Mouse (Mus musculus) liver, embryonic 11.5 days (tissue): ENCODE measurements around the gene Mdp1. TPM values are rescaled to one million over a fixed set of nuclear protein-coding genes. Genes with fewer than 3 reads are reported as not detected.
A peak's percentile ranks its signal among the peaks of the same experiment; 100 is the strongest.

Source experiments
- ATAC-seq: fragments of 200-750 bp; cut with Nextera tagmentation; replicated peaks from 2 replicates; pipeline ENCODE4 v1.8.0; 2017; ENCODE audit warnings: moderate number of reproducible peaks, mild to moderate bottlenecking, moderate TSS enrichment, moderate library complexity; ENCODE audit not compliant: low FRiP score
- DNase-seq: peaks from one replicate; pipeline ENCODE4 v3.0.0-alpha.2; 2017; ENCODE audit warnings: low spot score
- H3K27ac ChIP-seq: fragments of 300-500 bp; sonication (generic); 2 replicates; pipeline ENCODE4 v1.5.1; 2014; ENCODE audit warnings: mild to moderate bottlenecking, low read depth, low read length, control low read depth
- H3K27me3 ChIP-seq: fragments of 300-500 bp; sonication (generic); replicated peaks from 2 replicates; pipeline ENCODE4 v1.6.1; 2014; ENCODE audit warnings: low read length, mixed read lengths; ENCODE audit not compliant: control insufficient read depth, insufficient read depth
- H3K36me3 ChIP-seq: fragments of 300-500 bp; sonication (generic); 2 replicates; pipeline ENCODE4 v1.6.1; 2014; ENCODE audit warnings: mild to moderate bottlenecking, low read length, moderate library complexity, mixed read lengths; ENCODE audit not compliant: control insufficient read depth, insufficient read depth
- H3K4me1 ChIP-seq: fragments of 300-500 bp; sonication (generic); replicated peaks from 2 replicates; pipeline ENCODE4 v1.6.1; 2014; ENCODE audit warnings: low read length, mixed read lengths; ENCODE audit not compliant: control insufficient read depth, insufficient read depth
- H3K4me2 ChIP-seq: fragments of 300-500 bp; sonication (generic); 2 replicates; pipeline ENCODE4 v1.6.1; 2014; ENCODE audit warnings: mild to moderate bottlenecking, control low read depth, moderate library complexity
- H3K4me3 ChIP-seq: fragments of 300-500 bp; sonication (generic); 2 replicates; pipeline ENCODE4 v1.5.1; 2014; ENCODE audit warnings: low read depth, low read length, control low read depth
- H3K9ac ChIP-seq: fragments of 300-500 bp; sonication (generic); 2 replicates; pipeline ENCODE4 v1.6.1; 2014; ENCODE audit warnings: low read depth, low read length, control low read depth
- H3K9me3 ChIP-seq: fragments of 300-500 bp; sonication (generic); 2 replicates; pipeline ENCODE4 v1.6.1; 2016; ENCODE audit warnings: low read length, inconsistent platforms, mixed read lengths; ENCODE audit not compliant: control insufficient read depth
- WGBS: fragments of 180-500 bp; shearing (Covaris S2); extraction: QIAGEN DNeasy Blood & Tissue Kit; methylation state at CpG from one replicate; pipeline ENCODE4 v1.1.7; 2014; 5-methylcytosine and 5-hydroxymethylcytosine counted together
- polyA plus RNA-seq: library from polyadenylated mRNA; unstranded; fragments of >200 nt; fragmentation: Nextera tagmentation; extraction: Ambion mirVana; gene quantifications from 2 replicates; pipeline ENCODE4 v1.2.1, GENCODE M21; 2014

Mdp1 gene
- polyA plus RNA-seq, 1 experiment from 2014 or later, result 43.8 TPM

- Histone ChIP-seq H3K36me3 (peaks cover 25% of the 10 kb centered on the region), H3K9ac (peak within 1 kb of the TSS; percentile 83), H3K27ac (peak within 1 kb of the TSS; percentile 88), H3K27me3 (no peaks in the 10 kb centered on the region), H3K4me2 (peak within 1 kb of the TSS; percentile 86), H3K9me3 (no peaks in the 10 kb centered on the region), H3K4me3 (peak within 1 kb of the TSS; percentile 76), H3K4me1 (no peaks in the 10 kb centered on the region; the same call in 1 of the 2 replicates)
- ATAC-seq, result peak; percentile 94
- WGBS, result under 1% methylated on average over 66 of the region's 66 CpGs
- peak; percentile 95 for DNase-seq
Measured at GRCm38 (mm10) chr14:55681160-55682117, 21.1 kb upstream of the Mdp1 start, which contains the start of gene Tinf2. Gene Tinf2, minus strand, starts transcription at chr14:55681820.

GRCm38 (mm10) chr14:55677615-55678014 is 17.3 kb upstream of the Mdp1 start:
- no peaks in the 10 kb centered on the region for H3K9me3 ChIP-seq
- WGBS, result 80% methylated on average over 4 of the region's 4 CpGs
- H3K4me3 ChIP-seq, result no peak overlapping the region
- ATAC-seq (no peak), DNase-seq (no peak)
- no peaks in the 10 kb centered on the region for H3K27me3 ChIP-seq
- no peak overlapping the region for H3K9ac ChIP-seq
- peaks cover 32% of the 10 kb centered on the region for H3K36me3 ChIP-seq
- no peaks in the 10 kb centered on the region; the same call in 1 of the 2 replicates for H3K4me1 ChIP-seq
- no peak overlapping the region for H3K27ac ChIP-seq
- no peak overlapping the region for H3K4me2 ChIP-seq

GRCm38 (mm10) chr14:55672741-55673060 is 12.4 kb upstream of the Mdp1 start:
- Histone ChIP-seq H3K4me2 (peak overlapping the region; percentile 93), H3K9ac (peak overlapping the region; percentile 47), H3K9me3 (no peaks in the 10 kb centered on the region), H3K4me1 (peaks cover 9% of the 10 kb centered on the region), H3K27ac (peak overlapping the region; percentile 86), H3K27me3 (no peaks in the 10 kb centered on the region), H3K36me3 (peaks cover 15% of the 10 kb centered on the region), H3K4me3 (peak overlapping the region; percentile 71)
- ATAC-seq (no peak), DNase-seq (no peak)
- WGBS, result 67% methylated on average over 7 of the region's 7 CpGs

- peak; percentile 98 for ATAC-seq
- under 1% methylated on average over 38 of the region's 38 CpGs for WGBS
Measured at GRCm38 (mm10) chr14:55671833-55672740, 11.8 kb upstream of the Mdp1 start, which contains the start of the genes Gmpr2 and Nedd8. Gene Gmpr2, plus strand, starts transcription at chr14:55671941. Gene Nedd8, minus strand, starts transcription at chr14:55672124.

GRCm38 (mm10) chr14:55671486-55671832 is 11.2 kb upstream of the Mdp1 start:
- H3K27ac ChIP-seq, result peak overlapping the region; percentile 86
- no peaks in the 10 kb centered on the region for H3K9me3 ChIP-seq
- peak overlapping the region; percentile 93 for H3K4me2 ChIP-seq
- no peak for DNase-seq
- under 1% methylated on average over 12 of the region's 12 CpGs for WGBS
- peak; percentile 42 for ATAC-seq
- peak overlapping the region; percentile 82 for H3K9ac ChIP-seq
- H3K27me3 ChIP-seq, result no peaks in the 10 kb centered on the region
- peaks cover 9% of the 10 kb centered on the region; the same call in 1 of the 2 replicates for H3K36me3 ChIP-seq
- H3K4me3 ChIP-seq, result peak overlapping the region; percentile 71
- H3K4me1 ChIP-seq, result peaks cover 9% of the 10 kb centered on the region

More at GRCm38 (mm10) chr14:55671833-55672740, 11.8 kb upstream of the Mdp1 start, which contains the start of the genes Gmpr2 and Nedd8:
- peak; percentile 92 for DNase-seq
- H3K9ac ChIP-seq, result peak within 1 kb of the TSS; percentile 82
- peak within 1 kb of the TSS; percentile 86 for H3K27ac ChIP-seq
- no peaks in the 10 kb centered on the region for H3K27me3 ChIP-seq
- H3K4me1 ChIP-seq, result peaks cover 9% of the 10 kb centered on the region
- peaks cover 11% of the 10 kb centered on the region for H3K36me3 ChIP-seq
- H3K4me3 ChIP-seq, result peak within 1 kb of the TSS; percentile 71
- H3K9me3 ChIP-seq, result no peaks in the 10 kb centered on the region
- H3K4me2 ChIP-seq, result peak within 1 kb of the TSS; percentile 93

GRCm38 (mm10) chr14:55660636-55661035 is 328 bp upstream of the Mdp1 start:
- DNase-seq, result no peak
- peak overlapping the region; percentile 71 for H3K4me3 ChIP-seq
- H3K27me3 ChIP-seq, result no peaks in the 10 kb centered on the region
- no peaks in the 10 kb centered on the region for H3K9me3 ChIP-seq
- H3K9ac ChIP-seq, result no peak overlapping the region
- H3K4me1 ChIP-seq, result peaks cover 8% of the 10 kb centered on the region; the same call in 1 of the 2 replicates
- WGBS, result 59% methylated on average over 2 of the region's 2 CpGs
- ATAC-seq, result peak; percentile 13; the same call in 1 of the 2 replicates
- H3K36me3 ChIP-seq, result peaks cover 10% of the 10 kb centered on the region; the same call in 1 of the 2 replicates
- H3K4me2 ChIP-seq, result peak overlapping the region; percentile 64
- H3K27ac ChIP-seq, result no peak overlapping the region

GRCm38 (mm10) chr14:55658011-55658410 is 2.3 kb downstream of the Mdp1 start:
- 90% methylated on average over 5 of the region's 5 CpGs for WGBS
- H3K9ac ChIP-seq, result no peak overlapping the region
- DNase-seq, result no peak
- no peak overlapping the region for H3K4me3 ChIP-seq
- no peak for ATAC-seq
- H3K27me3 ChIP-seq, result no peaks in the 10 kb centered on the region
- H3K27ac ChIP-seq, result no peak overlapping the region
- H3K4me2 ChIP-seq, result no peak overlapping the region
- no peaks in the 10 kb centered on the region; the same call in 1 of the 2 replicates for H3K36me3 ChIP-seq
- H3K9me3 ChIP-seq, result no peaks in the 10 kb centered on the region
- peaks cover 8% of the 10 kb centered on the region; the same call in 1 of the 2 replicates for H3K4me1 ChIP-seq

- no peak overlapping the region for H3K9ac ChIP-seq
- H3K4me1 ChIP-seq, result peaks cover 8% of the 10 kb centered on the region; the same call in 1 of the 2 replicates
- H3K9me3 ChIP-seq, result no peaks in the 10 kb centered on the region
- no peak overlapping the region for H3K4me3 ChIP-seq
- ATAC-seq, result no peak
- H3K36me3 ChIP-seq, result no peaks in the 10 kb centered on the region; the same call in 1 of the 2 replicates
- no peak overlapping the region for H3K27ac ChIP-seq
- WGBS, result 84% methylated on average over 3 of the region's 3 CpGs
- no peak overlapping the region for H3K4me2 ChIP-seq
- DNase-seq, result no peak
- H3K27me3 ChIP-seq, result no peaks in the 10 kb centered on the region
Measured at GRCm38 (mm10) chr14:55656935-55657334, 3.4 kb downstream of the Mdp1 start.
